Mouse (Mus musculus) midbrain, embryonic 15.5 days (tissue): Measurements from ENCODE around the gene Heatr5a. TPM values are rescaled to one million over a fixed set of nuclear protein-coding genes. Genes with fewer than 3 reads are reported as not detected.

ENCODE experiments used
- ATAC-seq: fragments of 200-750 bp; cut with Nextera tagmentation; replicated peaks from 2 replicates; pipeline ENCODE4 v1.8.0; 2017; ENCODE audit warnings: moderate TSS enrichment
- H3K27ac ChIP-seq: fragments of 300-500 bp; sonication (generic); 2 replicates; pipeline ENCODE4 v1.5.1; 2015; ENCODE audit warnings: mild to moderate bottlenecking, inconsistent platforms
- H3K27me3 ChIP-seq: fragments of 300-500 bp; sonication (generic); replicated peaks from 2 replicates; pipeline ENCODE4 v1.6.1; 2015; ENCODE audit warnings: inconsistent platforms
- H3K36me3 ChIP-seq: fragments of 300-500 bp; sonication (generic); replicated peaks from 2 replicates; pipeline ENCODE4 v1.6.1; 2015; ENCODE audit warnings: inconsistent platforms
- H3K4me1 ChIP-seq: fragments of 300-500 bp; sonication (generic); 2 replicates; pipeline ENCODE4 v1.6.1; 2015; ENCODE audit warnings: inconsistent platforms
- H3K4me2 ChIP-seq: fragments of 300-500 bp; sonication (generic); 2 replicates; pipeline ENCODE4 v1.6.1; 2015; ENCODE audit warnings: inconsistent platforms, mild to moderate bottlenecking, moderate library complexity
- H3K4me3 ChIP-seq: fragments of 300-500 bp; sonication (generic); 2 replicates; pipeline ENCODE4 v1.5.1; 2015; ENCODE audit warnings: mild to moderate bottlenecking, inconsistent platforms
- H3K9ac ChIP-seq: fragments of 300-500 bp; sonication (generic); 2 replicates; pipeline ENCODE4 v1.6.1; 2015; ENCODE audit warnings: mild to moderate bottlenecking, inconsistent platforms
- H3K9me3 ChIP-seq: fragments of 300-500 bp; sonication (generic); 2 replicates; pipeline ENCODE4 v1.6.1; 2016; ENCODE audit warnings: inconsistent platforms
- WGBS: fragments of 180-500 bp; shearing (Covaris S2); methylation state at CpG from one replicate; pipeline ENCODE4 v1.1.7; 2015; ENCODE audit warnings: mixed read lengths; 5-methylcytosine and 5-hydroxymethylcytosine counted together
- polyA plus RNA-seq: library from polyadenylated mRNA; unstranded; fragments of >200 nt; fragmentation: Nextera tagmentation; extraction: Ambion mirVana; gene quantifications from 2 replicates; pipeline ENCODE4 v1.2.1, GENCODE M21; 2015

Gene Heatr5a
- polyA plus RNA-seq, 1 experiment from 2014 or later, result 7.3 TPM

DNA sequence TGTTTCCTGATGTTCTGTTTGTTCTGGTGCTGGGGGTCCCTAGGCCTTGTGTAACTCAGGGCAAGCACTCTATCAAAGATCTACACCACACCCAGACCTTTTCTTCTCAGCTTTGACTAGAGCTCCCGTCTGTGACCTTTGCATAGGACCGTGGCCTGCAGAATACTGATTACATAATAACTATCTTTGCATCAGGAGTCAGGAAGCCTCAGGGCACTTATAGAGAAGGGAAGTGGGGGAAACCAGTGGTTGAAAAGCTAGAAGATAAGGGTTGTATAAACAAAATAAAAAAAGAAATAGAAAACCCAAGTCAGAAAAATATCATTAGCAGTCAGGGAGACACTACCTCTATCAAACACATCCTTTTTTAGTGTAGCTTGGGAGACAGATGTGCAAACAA lies 121.2 kb downstream of the Heatr5a start:
- Histone ChIP-seq H3K9me3 (no peaks in the 10 kb centered on the region), H3K4me3 (no peak overlapping the region), H3K27ac (no peak overlapping the region), H3K27me3 (no peaks in the 10 kb centered on the region), H3K9ac (no peak overlapping the region), H3K4me1 (no peaks in the 10 kb centered on the region), H3K4me2 (no peak overlapping the region), H3K36me3 (no peaks in the 10 kb centered on the region)
- no peak for ATAC-seq
- WGBS, result 86% methylated on average over 2 of the region's 2 CpGs

DNA sequence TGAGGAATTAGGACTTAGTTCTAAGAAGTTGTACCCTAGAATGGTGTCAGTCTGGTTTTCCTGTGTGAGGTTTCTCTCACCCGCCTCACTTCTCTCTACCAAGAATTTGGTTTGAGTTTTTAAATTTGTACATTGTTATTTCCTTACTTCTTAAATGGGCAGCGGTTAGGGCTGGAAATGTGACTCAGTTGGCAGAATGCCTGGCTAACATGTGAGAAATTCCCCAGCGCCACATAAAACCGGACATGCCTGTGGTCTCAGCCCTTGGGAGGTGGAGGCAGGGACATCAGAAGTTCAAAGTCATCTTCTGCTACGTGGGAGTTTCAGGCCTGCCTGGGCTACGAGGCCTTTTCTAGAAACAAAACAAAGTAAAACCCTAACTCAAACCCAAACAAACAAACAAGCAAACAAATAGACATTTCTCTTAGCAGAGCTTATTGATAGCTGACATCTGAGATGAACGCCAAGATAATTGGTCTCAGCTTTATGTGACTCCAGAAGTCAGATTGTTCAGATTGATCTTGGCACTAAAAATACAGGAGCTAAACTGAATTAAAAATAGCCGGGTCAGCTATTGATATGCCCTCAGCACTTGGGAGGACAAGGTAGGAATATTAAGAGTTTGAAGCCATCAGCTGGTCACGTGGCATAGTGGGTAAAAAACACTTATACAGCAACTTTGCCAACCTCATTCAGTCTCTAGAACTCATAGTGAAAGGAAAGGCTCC lies 123.0 kb downstream of the Heatr5a start:
- H3K9me3 ChIP-seq, result no peaks in the 10 kb centered on the region
- 84% methylated on average over 9 of the region's 9 CpGs for WGBS
- H3K9ac ChIP-seq, result no peak overlapping the region
- no peak overlapping the region for H3K4me3 ChIP-seq
- H3K27ac ChIP-seq, result no peak overlapping the region
- H3K4me2 ChIP-seq, result no peak overlapping the region
- no peaks in the 10 kb centered on the region for H3K36me3 ChIP-seq
- H3K27me3 ChIP-seq, result no peaks in the 10 kb centered on the region
- peaks cover 9% of the 10 kb centered on the region for H3K4me1 ChIP-seq
- ATAC-seq, result no peak

GRCm38 (mm10) chr12:51845261-51845660 lies 125.9 kb downstream of the Heatr5a start:
- no peaks in the 10 kb centered on the region for H3K27me3 ChIP-seq
- 43% methylated on average over 1 of the region's 1 CpGs for WGBS
- peaks cover 9% of the 10 kb centered on the region for H3K4me1 ChIP-seq
- 0 out of 2 replicates have a peak, but pooled peaks have one; percentile 21 for ATAC-seq
- H3K36me3 ChIP-seq, result no peaks in the 10 kb centered on the region
- no peak overlapping the region for H3K9ac ChIP-seq
- H3K4me2 ChIP-seq, result peak overlapping the region; percentile 65
- H3K27ac ChIP-seq, result no peak overlapping the region
- H3K9me3 ChIP-seq, result no peaks in the 10 kb centered on the region
- H3K4me3 ChIP-seq, result peak overlapping the region; percentile 49

- Histone ChIP-seq H3K36me3 (no peaks in the 10 kb centered on the region), H3K27me3 (no peaks in the 10 kb centered on the region), H3K9me3 (no peaks in the 10 kb centered on the region), H3K9ac (peak overlapping the region; percentile 43), H3K27ac (peak overlapping the region; percentile 36; the same call in 1 of the 2 replicates), H3K4me3 (peak overlapping the region; percentile 49), H3K4me1 (peaks cover 9% of the 10 kb centered on the region), H3K4me2 (peak overlapping the region; percentile 65)
- peak; percentile 96 for ATAC-seq
- under 1% methylated on average over 17 of the region's 17 CpGs for WGBS
These were observed 126.3 kb downstream of the Heatr5a start for GRCm38 (mm10) chr12:51844771-51845256.

GRCm38 (mm10) chr12:51843576-51844520 lies 127.3 kb downstream of the Heatr5a start:
- WGBS, result 26% methylated on average over 15 of the region's 15 CpGs
- ATAC-seq, result 0 out of 2 replicates have a peak, but pooled peaks have one; percentile 3
- Histone ChIP-seq H3K4me2 (peak overlapping the region; percentile 65), H3K36me3 (no peaks in the 10 kb centered on the region), H3K27me3 (no peaks in the 10 kb centered on the region), H3K9me3 (no peaks in the 10 kb centered on the region), H3K4me3 (peak overlapping the region; percentile 49), H3K27ac (0 out of 2 replicates have a peak overlapping the region, but pooled peaks have one; percentile 36), H3K4me1 (peaks cover 9% of the 10 kb centered on the region), H3K9ac (peak overlapping the region; percentile 43)

- H3K9ac ChIP-seq, result no peak overlapping the region
- no peak for ATAC-seq
- 38% methylated on average over 6 of the region's 6 CpGs for WGBS
These were observed 128.8 kb downstream of the Heatr5a start for GRCm38 (mm10) chr12:51842081-51842864.

GRCm38 (mm10) chr12:51839856-51840255 lies 131.3 kb downstream of the Heatr5a start:
- Histone ChIP-seq H3K36me3 (no peaks in the 10 kb centered on the region), H3K27me3 (no peaks in the 10 kb centered on the region), H3K27ac (no peak overlapping the region), H3K4me3 (no peak overlapping the region), H3K4me2 (no peak overlapping the region), H3K9me3 (no peaks in the 10 kb centered on the region), H3K9ac (no peak overlapping the region), H3K4me1 (peaks cover 9% of the 10 kb centered on the region)
- WGBS, result 95% methylated on average over 1 of the region's 1 CpGs
- no peak for ATAC-seq

More at GRCm38 (mm10) chr12:51842081-51842864, 128.8 kb downstream of the Heatr5a start:
- Histone ChIP-seq H3K27ac (no peak overlapping the region), H3K27me3 (no peaks in the 10 kb centered on the region), H3K4me3 (no peak overlapping the region), H3K4me1 (peaks cover 9% of the 10 kb centered on the region), H3K9me3 (no peaks in the 10 kb centered on the region), H3K36me3 (no peaks in the 10 kb centered on the region), H3K4me2 (no peak overlapping the region)

DNA sequence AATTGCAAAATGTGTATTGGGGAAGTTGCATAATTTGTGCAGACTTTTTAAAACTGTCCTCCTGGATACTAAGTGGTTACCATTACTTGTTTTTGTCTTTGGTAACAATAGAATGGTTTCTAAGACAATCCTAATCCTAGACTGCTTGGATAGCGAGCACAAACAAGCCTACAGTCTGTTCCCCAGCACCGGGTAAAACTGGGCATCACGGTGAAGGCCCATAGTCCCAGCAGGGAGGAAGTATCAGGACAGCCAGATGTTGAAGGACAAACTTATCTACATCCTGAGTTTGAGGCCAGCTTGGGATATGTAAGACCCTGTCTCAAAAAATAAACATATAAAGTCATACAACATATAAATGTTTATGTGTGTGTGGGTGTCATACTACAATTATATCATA lies 135.9 kb downstream of the Heatr5a start:
- no peak overlapping the region for H3K27ac ChIP-seq
- H3K4me1 ChIP-seq, result peaks cover 3% of the 10 kb centered on the region
- no peak overlapping the region for H3K4me3 ChIP-seq
- WGBS, result 54% methylated on average over 3 of the region's 3 CpGs
- no peak overlapping the region for H3K9ac ChIP-seq
- no peak overlapping the region for H3K4me2 ChIP-seq
- H3K9me3 ChIP-seq, result no peaks in the 10 kb centered on the region
- no peaks in the 10 kb centered on the region for H3K36me3 ChIP-seq
- no peaks in the 10 kb centered on the region for H3K27me3 ChIP-seq
- ATAC-seq, result no peak

GRCm38 (mm10) chr12:51831931-51832330 lies 139.2 kb downstream of the Heatr5a start:
- H3K4me2 ChIP-seq, result no peak overlapping the region
- H3K9ac ChIP-seq, result no peak overlapping the region
- H3K27me3 ChIP-seq, result no peaks in the 10 kb centered on the region
- peaks cover 21% of the 10 kb centered on the region for H3K4me1 ChIP-seq
- no peak overlapping the region for H3K4me3 ChIP-seq
- WGBS, result 81% methylated on average over 13 of the region's 13 CpGs
- no peaks in the 10 kb centered on the region for H3K9me3 ChIP-seq
- no peak for ATAC-seq
- H3K36me3 ChIP-seq, result no peaks in the 10 kb centered on the region
- no peak overlapping the region for H3K27ac ChIP-seq

- Histone ChIP-seq H3K9me3 (no peaks in the 10 kb centered on the region), H3K4me2 (no peak overlapping the region), H3K9ac (no peak overlapping the region), H3K27me3 (no peaks in the 10 kb centered on the region), H3K4me3 (no peak overlapping the region), H3K36me3 (no peaks in the 10 kb centered on the region), H3K27ac (no peak overlapping the region), H3K4me1 (peaks cover 21% of the 10 kb centered on the region)
- 94% methylated on average over 3 of the region's 3 CpGs for WGBS
- ATAC-seq, result no peak
These were observed 139.8 kb downstream of the Heatr5a start for GRCm38 (mm10) chr12:51831296-51831695.

DNA sequence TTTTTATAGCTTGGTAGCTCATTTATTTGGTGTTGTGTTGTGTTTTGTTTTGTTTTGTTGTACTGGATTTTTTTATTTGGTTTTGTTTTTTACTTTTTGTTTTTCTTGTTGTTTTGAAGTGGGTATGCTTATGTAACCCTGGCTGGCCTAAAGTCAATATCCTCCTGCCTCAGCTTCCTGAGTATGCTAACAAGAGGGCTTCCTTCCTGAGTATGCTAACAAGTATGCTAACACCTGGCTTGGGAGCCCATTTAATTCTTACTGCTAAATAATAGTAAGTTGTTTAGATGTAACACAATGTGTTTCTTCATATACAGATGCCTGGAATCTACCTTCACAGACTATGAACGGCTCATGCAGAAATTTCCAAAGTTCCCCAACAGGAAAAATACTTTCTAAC lies 140.4 kb downstream of the Heatr5a start:
- no peak overlapping the region; the same call in 1 of the 2 replicates for H3K4me3 ChIP-seq
- H3K27ac ChIP-seq, result no peak overlapping the region
- peaks cover 21% of the 10 kb centered on the region for H3K4me1 ChIP-seq
- H3K9me3 ChIP-seq, result no peaks in the 10 kb centered on the region
- ATAC-seq, result no peak
- H3K9ac ChIP-seq, result no peak overlapping the region
- 83% methylated on average over 1 of the region's 1 CpGs for WGBS
- no peaks in the 10 kb centered on the region for H3K36me3 ChIP-seq
- H3K4me2 ChIP-seq, result no peak overlapping the region
- H3K27me3 ChIP-seq, result no peaks in the 10 kb centered on the region
